Mouse (Mus musculus) small intestine, adult 2 months (tissue): ENCODE data around the gene 4933411K16Rik. TPM values are rescaled to one million over a fixed set of nuclear protein-coding genes. Genes with fewer than 3 reads are reported as not detected.
A peak's percentile ranks its signal among the peaks of the same experiment; 100 is the strongest.

Experiments used
- H3K27ac ChIP-seq: fragments of 200-500 bp; 2 replicates; pipeline ENCODE4 v1.5.1; 2012; ENCODE audit warnings: low read depth, low read length, control low read depth, inconsistent platforms; ENCODE audit not compliant: insufficient read depth
- H3K27me3 ChIP-seq: fragments of 200-500 bp; 2 replicates; pipeline ENCODE4 v1.6.1; 2012; ENCODE audit warnings: mild to moderate bottlenecking, moderate library complexity, low read length, inconsistent platforms; ENCODE audit not compliant: control insufficient read depth, insufficient read depth
- H3K36me3 ChIP-seq: fragments of 200-500 bp; 2 replicates; pipeline ENCODE4 v1.6.1; 2012; ENCODE audit warnings: mild to moderate bottlenecking, low read length, control low read depth, inconsistent platforms; ENCODE audit not compliant: control insufficient read depth, insufficient read depth
- H3K4me1 ChIP-seq: fragments of 200-500 bp; 2 replicates; pipeline ENCODE4 v1.6.1; 2012; ENCODE audit warnings: low read length, inconsistent platforms, mixed read lengths; ENCODE audit not compliant: control insufficient read depth, insufficient read depth, insufficient read length
- H3K4me3 ChIP-seq: fragments of 200-500 bp; 2 replicates; pipeline ENCODE4 v1.5.1; 2012; ENCODE audit warnings: low read depth, mild to moderate bottlenecking, control low read depth, inconsistent platforms, low read length, moderate library complexity
- CTCF ChIP-seq: fragments of 200-500 bp; IDR thresholded peaks from 2 replicates; pipeline ENCODE4 v1.5.1; 2012; ENCODE audit warnings: low read depth, mild to moderate bottlenecking, control low read depth, inconsistent platforms, low read length, moderate library complexity, mixed read lengths; ENCODE audit not compliant: insufficient replicate concordance, insufficient read length; ENCODE audit errors: extremely low read depth
- POLR2A ChIP-seq: fragments of 200-500 bp; IDR thresholded peaks from 2 replicates; pipeline ENCODE4 v1.6.1; 2012; ENCODE audit warnings: low read depth, mild to moderate bottlenecking, control low read depth, inconsistent platforms, low read length, moderate library complexity
- WGBS: fragments of 180-500 bp; shearing (Covaris S2); methylation state at CpG from one replicate; pipeline ENCODE4 v1.1.7; 2018; 5-methylcytosine and 5-hydroxymethylcytosine counted together
- polyA plus RNA-seq: library from polyadenylated mRNA; depleted of rRNA; stranded (reverse); fragments of >200 nt; gene quantifications from 2 replicates; pipeline ENCODE4 v1.2.3, GENCODE M21; 2012

Gene 4933411K16Rik
- polyA plus RNA-seq, 1 experiment = not detected

DNA sequence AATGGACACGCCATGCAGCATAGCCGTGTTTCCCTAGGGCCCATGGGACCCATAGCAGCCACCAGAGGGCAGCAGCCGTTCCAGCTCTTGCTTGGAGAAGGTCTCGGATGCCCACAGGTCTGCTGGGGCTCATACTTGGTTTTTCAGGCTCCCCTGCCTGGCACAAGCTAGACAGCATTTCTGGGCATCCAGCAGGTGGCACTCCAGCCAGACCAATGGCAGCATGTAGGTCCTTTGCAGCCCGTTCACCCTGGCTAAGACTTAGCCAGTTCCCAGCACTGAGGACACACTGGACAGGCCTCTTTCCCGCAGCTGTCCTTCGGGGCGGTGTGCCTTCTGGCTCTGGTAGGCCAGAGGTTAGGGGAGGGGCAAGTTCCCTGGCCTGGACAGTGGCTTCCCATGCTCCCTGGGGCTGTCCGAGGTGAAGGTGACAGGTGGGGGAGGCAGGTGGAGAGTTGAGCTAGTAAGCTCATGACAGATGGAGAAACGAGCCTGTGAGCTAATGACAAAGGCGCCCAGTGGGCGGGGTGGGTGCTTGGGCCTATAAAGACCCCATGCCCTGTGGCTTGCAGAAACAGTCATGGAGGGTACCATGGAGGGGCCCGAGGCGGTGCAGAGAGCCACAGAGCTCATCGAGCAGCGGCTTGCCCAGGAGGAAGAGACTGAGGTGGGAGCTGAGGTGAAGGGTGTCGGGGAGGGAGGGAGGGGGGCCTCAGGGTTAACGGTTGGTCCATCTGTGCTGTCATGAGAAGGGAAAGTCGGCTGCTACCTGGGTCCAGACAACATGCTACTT lies 16.4 kb upstream of the 4933411K16Rik start, which contains the start of gene Ankrd2:
Ankrd2 (plus strand) TSS at position 545 of the 793 bp plus-strand sequence.
- no peak within 1 kb of the TSS for H3K4me3 ChIP-seq
- no peak within 1 kb of the TSS for H3K27ac ChIP-seq
- peak; percentile 29; the same call in 1 of the 2 replicates for TF ChIP-seq POLR2A
- TF ChIP-seq CTCF = peak; percentile 88
- no peaks in the 10 kb centered on the region; the same call in 1 of the 2 replicates for H3K4me1 ChIP-seq
- 61% methylated on average over 19 of the region's 19 CpGs for WGBS
- H3K27me3 ChIP-seq = no peaks in the 10 kb centered on the region
- H3K36me3 ChIP-seq = peaks cover 4% of the 10 kb centered on the region; the same call in 1 of the 2 replicates

DNA sequence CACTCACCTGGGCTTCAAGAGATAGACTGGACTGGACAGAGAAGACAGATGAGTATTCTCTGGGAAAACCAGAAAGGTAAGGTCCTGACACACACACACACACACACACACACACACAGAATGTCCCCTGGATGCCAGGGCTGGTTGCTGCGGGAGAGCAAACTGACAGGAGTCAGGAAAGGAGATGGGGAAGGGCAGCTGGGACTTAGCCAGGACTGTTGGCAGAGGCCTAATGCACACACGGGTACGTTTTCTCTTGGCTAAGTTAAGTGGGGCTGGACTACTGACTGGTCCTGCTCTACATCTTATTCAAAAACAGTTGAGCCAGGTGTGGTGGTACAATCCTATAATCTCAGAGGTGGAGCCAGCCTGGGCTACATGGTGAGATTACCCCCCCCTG lies 15.7 kb upstream of the 4933411K16Rik start:
- 63% methylated on average over 3 of the region's 3 CpGs for WGBS
- TF ChIP-seq CTCF (no peak), POLR2A (no peak)
- H3K4me3 ChIP-seq = no peak overlapping the region

DNA sequence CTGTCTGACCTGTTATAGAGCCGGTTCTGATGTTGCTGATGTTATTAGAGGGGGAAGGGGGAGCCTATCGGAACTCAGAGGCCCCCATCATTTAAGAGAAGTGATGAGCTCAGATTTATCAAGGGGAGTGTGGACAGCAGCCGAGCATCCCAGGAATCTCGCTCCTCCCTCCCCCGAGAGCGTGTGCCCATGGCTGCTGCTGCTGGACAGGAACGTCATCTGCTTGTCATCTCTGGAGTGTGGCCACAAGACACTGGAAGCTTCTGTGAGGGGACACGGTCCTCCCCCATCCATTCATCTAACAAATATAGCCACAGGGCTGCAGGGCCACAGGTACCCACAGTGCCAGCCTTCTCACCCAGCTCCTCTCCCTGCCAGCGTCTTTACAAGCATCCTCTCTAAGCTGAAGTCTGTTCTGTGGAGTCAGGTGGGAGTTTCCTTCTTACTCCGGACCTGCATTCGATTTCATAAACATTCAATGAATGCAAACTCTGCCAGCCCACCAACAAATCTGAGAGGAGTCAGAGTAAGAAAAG lies 14.8 kb upstream of the 4933411K16Rik start:
- Histone ChIP-seq H3K27me3 (no peaks in the 10 kb centered on the region), H3K4me3 (no peak overlapping the region), H3K36me3 (peaks cover 4% of the 10 kb centered on the region; the same call in 1 of the 2 replicates), H3K27ac (no peak overlapping the region), H3K4me1 (no peaks in the 10 kb centered on the region; the same call in 1 of the 2 replicates)
- WGBS = 71% methylated on average over 11 of the region's 11 CpGs
- TF ChIP-seq CTCF (no peak), POLR2A (no peak)

More for the DNA sequence above, 15.7 kb upstream of the 4933411K16Rik start:
- no peak overlapping the region for H3K27ac ChIP-seq
- H3K36me3 ChIP-seq = peaks cover 4% of the 10 kb centered on the region; the same call in 1 of the 2 replicates
- H3K27me3 ChIP-seq = no peaks in the 10 kb centered on the region
- H3K4me1 ChIP-seq = no peaks in the 10 kb centered on the region; the same call in 1 of the 2 replicates

DNA sequence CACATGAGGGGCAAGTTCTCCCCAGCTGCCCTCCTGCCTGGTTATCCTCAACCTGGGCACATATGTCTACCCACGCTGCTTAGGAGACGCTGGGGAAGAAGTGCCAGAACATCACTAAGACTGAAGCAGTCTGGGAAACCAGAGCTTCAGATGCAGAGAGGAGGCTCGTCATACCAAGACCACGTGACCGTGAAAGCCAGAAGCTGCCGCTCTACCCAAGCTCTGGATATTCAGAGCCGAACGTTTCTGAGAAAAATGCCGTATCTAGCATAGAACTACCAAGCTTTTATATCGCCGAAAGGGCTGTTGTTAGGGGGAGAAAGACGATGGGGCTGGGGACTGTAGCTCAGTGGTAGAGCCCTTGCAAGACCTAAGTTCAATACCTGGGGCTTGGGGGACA lies 13.7 kb upstream of the 4933411K16Rik start:
- 87% methylated on average over 12 of the region's 12 CpGs for WGBS
- no peak overlapping the region for H3K27ac ChIP-seq
- no peak overlapping the region for H3K4me3 ChIP-seq
- TF ChIP-seq POLR2A (no peak), CTCF (no peak)
- peaks cover 4% of the 10 kb centered on the region; the same call in 1 of the 2 replicates for H3K36me3 ChIP-seq
- no peaks in the 10 kb centered on the region for H3K27me3 ChIP-seq
- no peaks in the 10 kb centered on the region; the same call in 1 of the 2 replicates for H3K4me1 ChIP-seq

DNA sequence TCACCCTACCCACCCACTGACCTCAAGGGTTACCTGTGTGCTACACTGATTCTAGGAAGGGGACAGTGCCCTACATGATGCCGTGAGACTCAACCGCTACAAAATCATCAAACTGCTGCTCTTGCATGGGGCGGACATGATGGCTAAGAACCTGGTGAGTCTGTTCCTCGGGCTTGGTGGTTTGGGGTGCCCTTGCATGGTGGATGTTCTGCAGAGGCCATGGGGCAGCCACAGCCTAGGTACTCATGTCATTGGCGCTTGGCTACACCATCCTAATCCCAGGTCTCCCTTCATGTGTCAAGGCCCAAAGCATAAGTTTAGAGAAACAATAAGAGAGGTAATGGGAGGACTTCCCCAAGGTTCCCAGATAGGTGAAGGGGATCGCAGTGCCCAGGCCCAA lies 8.1 kb upstream of the 4933411K16Rik start:
- Histone ChIP-seq H3K27ac (no peak overlapping the region), H3K4me3 (no peak overlapping the region), H3K4me1 (peaks cover 4% of the 10 kb centered on the region; the same call in 1 of the 2 replicates), H3K27me3 (no peaks in the 10 kb centered on the region), H3K36me3 (no peaks in the 10 kb centered on the region)
- no peak for TF ChIP-seq CTCF
- no peak for TF ChIP-seq POLR2A
- 95% methylated on average over 6 of the region's 6 CpGs for WGBS

DNA sequence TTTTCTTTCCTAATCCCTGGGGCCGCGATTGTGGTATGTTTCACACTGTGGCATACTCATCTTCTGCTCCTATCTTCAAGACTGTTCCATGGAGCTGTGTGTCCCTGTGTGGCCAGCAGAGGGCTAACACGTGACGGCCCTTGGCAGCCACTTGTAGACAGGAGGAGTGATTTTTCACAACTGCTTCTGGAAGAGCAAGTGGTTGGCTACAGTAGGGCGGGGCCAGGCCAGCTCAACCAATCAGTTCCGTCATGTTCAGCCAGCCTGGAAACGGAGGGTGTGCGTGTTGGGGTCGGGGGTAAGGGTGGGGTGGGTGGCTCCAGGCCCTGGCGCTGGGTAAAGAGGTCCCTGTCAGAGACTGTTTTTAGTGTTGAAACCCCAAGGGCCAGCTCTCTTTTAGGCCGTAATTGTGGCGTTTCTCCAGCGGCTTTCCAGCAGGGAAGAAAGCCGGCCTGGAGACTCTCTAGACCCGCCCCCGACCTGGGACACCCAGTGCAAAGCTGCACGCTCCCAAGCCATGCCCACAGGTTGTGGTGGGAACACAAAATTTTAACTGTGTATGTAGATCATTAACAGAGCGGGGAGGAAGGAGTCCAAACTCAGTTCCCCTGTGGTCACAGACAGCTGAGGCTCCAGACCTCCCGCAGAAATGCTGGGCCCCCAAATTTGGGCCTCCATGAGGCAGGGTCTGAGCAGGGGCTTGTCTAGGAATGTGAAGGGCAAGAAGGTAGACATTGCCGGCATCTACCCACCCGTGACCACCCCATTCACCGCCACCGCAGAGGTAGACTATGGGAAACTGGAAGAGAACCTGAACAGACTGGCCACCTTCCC lies 6.6 kb upstream of the 4933411K16Rik start, which contains the start of gene Hoga1:
Hoga1 (plus strand) TSS at position 342 of the 834 bp plus-strand sequence.
- Histone ChIP-seq H3K4me3 (peak within 1 kb of the TSS; percentile 63), H3K27ac (no peak within 1 kb of the TSS), H3K4me1 (peaks cover 4% of the 10 kb centered on the region; the same call in 1 of the 2 replicates), H3K36me3 (no peaks in the 10 kb centered on the region), H3K27me3 (no peaks in the 10 kb centered on the region)
- 13% methylated on average over 23 of the region's 23 CpGs for WGBS
- TF ChIP-seq POLR2A (0 out of 2 replicates have a peak, but pooled peaks have one; percentile 10), CTCF (peak; percentile 78; the same call in 1 of the 2 replicates)

DNA sequence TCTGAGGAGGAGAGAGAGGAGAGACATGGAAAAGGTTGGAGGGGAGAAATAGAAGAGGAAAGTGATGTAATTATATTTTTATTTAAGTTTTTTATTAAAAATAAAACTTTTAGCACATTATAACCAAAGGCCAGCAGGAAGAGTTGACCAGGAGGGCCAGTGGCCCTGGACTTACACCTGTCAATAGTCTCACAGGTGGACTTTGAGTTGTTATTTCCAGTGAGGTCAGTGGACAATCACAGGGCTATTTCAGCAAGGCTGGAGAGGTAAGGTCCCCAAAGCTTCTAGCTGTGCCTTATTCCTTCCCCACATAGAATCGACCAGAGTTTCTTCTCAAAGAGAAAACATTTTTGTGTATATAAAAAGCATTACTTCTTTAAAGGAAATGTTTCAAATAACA lies 1.8 kb upstream of the 4933411K16Rik start:
- no peak overlapping the region for H3K27ac ChIP-seq
- no peak overlapping the region for H3K4me3 ChIP-seq
- H3K27me3 ChIP-seq = no peaks in the 10 kb centered on the region
- peaks cover 4% of the 10 kb centered on the region; the same call in 1 of the 2 replicates for H3K4me1 ChIP-seq
- H3K36me3 ChIP-seq = no peaks in the 10 kb centered on the region
- TF ChIP-seq CTCF (no peak), POLR2A (no peak)
- 80% methylated on average over 1 of the region's 1 CpGs for WGBS
